Mouse (Mus musculus): ENCODE measurements at regions not wholly inside any gene's neighbourhood (a gene's known extent, or its start where the extent isn't known, plus 50 kb on each side); places are given as distances from the start of the nearest gene placed in this dataset.

DNA sequence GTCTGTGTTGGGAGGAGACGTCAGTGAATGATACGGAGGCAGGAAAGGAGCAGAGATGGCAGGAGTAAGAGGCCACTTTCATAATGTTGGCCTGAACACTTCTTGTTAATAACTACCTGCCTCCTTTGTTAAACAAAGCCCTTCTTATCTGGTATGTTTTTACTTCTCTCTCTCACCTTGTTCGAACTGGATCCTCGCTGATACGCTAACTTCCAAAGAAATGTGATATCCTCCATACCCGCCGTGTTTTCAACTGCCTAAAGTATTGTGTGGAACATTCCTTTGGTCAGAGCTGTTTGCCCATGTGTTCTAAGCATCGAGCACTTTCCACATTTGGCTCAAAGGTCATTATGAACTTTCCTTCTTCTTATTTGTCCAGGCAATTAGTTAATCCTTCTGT lies 887.8 kb upstream of the Lrrc6 start:
- CTCF ChIA-PET: no interaction called here

DNA sequence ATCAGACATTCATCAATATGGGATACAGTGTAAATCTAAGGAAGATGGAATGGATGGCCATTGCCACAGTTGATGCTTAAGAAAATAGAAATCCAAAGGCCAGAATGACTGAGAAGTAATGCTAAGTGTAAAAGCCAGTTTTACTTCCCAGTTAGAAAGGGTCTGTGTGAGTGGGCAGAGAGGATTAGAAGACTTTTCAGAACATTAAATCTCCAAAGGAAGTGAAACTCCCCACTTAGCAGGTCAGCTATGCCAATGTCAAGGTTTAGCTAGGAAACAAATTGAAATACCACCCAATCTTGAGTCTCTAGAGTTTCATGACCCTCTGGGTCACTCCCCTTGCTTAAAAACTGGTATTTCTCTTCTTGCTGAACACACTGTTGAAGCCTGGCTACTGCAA lies 886.2 kb upstream of the Lrrc6 start:
- CTCF ChIA-PET: no interaction called here

DNA sequence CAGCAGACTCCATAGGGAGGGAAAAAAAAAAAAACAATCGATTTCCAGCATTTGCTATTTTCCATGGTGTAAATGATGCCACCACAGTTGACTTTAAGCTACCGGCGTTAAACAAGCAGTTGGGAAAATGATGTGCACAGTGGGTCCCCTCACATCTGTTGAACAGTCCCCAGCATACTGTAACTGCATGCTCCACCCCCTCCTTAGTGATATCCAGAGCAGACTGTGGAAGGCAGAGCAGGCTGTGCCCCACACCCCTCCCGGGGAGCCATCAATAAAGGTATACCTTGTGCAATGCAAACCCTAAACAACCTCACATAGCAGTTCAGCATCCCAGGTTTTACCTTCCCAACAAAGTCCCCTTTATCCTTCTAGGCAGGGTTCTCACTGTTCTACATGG lies 872.9 kb upstream of the Lrrc6 start:
- CTCF ChIA-PET: interaction anchor here (0.7 kb wide), 1 partner anchor 538 kb away, joined by 9 read pairs; no protein-coding TSS in a partner anchor

DNA sequence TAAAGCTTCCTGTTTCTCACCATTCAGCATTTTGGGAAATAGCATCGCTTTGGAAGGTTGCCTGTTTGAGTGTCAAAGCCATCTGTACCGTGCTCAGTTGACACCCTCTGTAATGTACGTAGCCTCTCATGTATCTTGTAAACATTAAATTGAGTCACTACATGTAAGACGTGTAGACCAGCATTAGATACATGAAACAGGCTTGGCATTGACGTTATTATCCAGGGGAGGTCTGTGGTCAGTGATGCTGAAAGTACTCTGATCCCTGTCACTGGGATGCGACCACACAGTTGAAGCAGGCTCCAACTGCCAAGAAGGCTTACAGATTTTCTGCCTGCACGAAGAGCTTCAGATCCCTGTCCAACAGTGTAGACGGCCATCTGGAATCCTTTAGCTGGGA lies 872.3 kb upstream of the Lrrc6 start:
- CTCF ChIA-PET: interaction anchor here (0.7 kb wide), 1 partner anchor 537 kb away, joined by 9 read pairs; no protein-coding TSS in a partner anchor

DNA sequence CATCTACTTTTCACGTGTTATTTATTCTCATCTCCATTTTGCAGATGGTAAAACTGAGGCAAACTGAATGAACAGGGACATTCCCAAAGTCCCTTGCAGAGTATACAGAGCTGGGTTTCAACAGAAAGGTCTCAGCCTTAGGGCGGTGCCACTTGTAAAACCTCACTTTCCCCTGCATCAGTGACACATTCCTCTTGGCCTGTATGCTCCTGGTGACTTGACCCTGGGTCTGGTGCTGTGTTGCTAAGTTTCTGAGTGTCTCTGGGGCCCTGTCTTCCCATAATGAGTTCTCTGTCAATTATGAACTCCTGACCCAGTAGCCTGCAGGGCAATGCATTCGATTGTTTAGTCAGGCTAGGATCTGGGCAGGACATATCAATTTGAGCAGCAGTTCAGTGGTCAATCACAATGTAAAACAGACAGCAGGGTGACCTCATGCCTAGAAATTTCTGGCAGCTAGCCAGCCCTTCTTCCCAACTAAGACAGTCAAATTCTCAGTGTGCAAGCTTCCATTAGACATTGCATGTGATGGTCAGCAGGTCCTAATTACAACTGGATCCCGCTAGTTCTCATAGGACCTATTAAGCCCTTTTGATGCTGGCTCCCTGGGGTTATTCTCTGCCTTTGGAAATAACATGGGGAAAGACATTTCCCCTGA lies 863.5 kb upstream of the Lrrc6 start:
- CTCF ChIA-PET: no interaction called here

DNA sequence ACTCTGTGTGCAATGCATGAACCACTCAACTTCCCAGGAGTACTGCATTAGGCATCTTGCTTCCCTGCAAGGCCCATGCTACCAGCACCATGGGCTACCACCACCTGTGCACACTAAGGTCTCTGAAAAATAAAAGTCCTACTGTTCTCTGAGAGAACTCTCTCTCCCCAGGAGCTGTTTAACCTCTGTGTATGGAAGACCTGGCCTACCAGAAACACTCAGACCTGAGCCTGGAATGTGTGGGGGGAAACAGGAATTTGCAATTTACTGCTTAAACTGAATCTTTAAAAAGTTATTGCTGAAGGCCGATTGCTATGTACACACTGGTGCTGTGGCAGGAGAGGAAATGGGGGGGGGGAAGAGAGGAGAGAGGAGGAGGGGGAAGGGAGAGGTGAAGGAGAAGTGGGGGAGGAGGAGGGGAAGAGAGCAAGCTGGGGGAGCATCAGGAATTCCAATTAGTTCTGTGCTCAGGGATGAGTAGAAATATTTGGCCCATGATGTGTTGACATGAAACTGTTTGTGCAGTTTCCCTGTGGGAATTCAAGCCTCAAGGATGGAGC lies 860.4 kb upstream of the Lrrc6 start:
- CTCF ChIA-PET: no interaction called here

DNA sequence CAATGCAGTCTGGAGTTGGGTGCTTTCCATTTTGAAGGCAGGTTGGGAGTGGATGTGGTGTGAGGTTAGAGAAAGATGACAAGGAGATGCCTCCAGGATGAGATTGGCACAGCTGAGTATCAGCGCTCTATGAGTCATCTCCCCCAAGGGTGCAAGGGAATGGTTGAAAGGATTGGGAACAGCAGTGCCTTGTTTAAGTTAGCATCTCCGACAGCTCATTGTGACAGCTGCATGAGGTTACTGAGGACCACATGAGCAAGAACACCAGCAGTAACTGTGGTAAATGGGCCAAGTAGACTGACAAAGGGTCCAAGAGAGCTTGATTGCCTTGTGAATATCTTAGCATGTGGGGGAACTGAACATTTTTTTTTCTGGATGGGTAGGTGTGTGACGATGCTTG lies 857.2 kb upstream of the Lrrc6 start:
- CTCF ChIA-PET: no interaction called here

DNA sequence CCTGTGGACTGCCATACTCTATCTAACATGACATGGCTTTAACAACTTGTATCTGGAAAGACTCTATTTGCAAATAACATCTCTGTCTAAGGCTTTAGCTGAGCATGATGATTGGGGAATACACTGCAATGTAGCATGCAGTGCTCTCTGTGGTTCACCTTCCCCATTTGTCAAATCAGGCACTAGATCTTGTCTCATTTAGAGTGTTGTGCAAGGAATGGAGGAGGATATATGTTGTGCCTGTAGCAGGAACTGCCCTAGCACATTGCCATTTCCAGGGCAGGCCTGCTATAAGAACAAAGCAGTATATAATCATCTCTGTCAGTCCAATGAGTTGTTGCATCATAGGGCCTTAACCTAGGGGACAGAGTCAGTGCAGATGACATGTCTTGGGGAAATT lies 854.6 kb upstream of the Lrrc6 start:
- CTCF ChIA-PET: no interaction called here

DNA sequence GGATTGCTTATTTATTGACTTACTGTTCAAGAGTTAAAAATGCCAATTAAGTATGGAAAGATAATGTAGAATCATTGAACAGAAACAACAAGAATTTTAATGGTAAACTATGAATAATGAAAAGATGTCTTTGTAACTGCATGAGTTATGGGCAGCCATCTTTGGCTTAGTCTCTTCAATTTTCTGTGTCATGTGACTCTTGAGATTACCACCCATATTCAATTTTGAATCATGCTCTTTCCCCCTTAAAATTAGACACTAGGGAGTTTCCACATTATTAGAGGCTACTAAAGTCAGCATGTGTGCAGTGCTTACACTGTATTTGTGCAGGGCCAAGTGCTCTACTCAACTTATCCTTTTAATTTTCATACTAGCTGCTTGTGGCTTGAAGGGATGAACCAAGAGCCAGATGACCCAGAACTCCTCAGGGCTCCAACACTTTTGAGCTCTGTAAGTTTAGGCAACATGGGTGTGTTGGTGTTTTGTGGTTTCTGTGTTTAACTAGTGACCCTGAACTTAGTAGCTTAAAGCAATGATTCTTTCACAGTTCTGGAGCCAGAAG lies 854.0 kb upstream of the Lrrc6 start:
- CTCF ChIA-PET: no interaction called here

DNA sequence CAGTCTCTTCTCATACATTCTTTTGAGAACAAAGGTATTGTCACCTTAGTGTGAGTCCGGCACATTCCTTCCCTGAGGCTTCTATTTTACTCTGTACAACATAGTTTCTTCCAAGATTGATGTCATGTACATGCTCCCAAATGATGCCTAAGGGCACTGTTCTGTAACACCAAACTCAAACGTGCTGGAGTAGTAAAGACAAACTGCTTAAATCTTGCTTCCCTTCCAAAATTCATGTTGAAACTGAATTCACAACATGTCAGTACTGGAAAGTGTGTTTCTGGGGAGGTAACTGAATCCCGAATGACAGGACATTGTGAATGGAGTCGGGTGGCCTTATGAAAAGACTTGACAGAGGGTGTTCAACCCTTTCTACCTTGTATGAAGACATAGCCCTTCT lies 848.8 kb upstream of the Lrrc6 start:
- CTCF ChIA-PET: interaction anchor here (0.5 kb wide), 1 partner anchor 137 kb away, joined by 3 read pairs; no protein-coding TSS in a partner anchor

DNA sequence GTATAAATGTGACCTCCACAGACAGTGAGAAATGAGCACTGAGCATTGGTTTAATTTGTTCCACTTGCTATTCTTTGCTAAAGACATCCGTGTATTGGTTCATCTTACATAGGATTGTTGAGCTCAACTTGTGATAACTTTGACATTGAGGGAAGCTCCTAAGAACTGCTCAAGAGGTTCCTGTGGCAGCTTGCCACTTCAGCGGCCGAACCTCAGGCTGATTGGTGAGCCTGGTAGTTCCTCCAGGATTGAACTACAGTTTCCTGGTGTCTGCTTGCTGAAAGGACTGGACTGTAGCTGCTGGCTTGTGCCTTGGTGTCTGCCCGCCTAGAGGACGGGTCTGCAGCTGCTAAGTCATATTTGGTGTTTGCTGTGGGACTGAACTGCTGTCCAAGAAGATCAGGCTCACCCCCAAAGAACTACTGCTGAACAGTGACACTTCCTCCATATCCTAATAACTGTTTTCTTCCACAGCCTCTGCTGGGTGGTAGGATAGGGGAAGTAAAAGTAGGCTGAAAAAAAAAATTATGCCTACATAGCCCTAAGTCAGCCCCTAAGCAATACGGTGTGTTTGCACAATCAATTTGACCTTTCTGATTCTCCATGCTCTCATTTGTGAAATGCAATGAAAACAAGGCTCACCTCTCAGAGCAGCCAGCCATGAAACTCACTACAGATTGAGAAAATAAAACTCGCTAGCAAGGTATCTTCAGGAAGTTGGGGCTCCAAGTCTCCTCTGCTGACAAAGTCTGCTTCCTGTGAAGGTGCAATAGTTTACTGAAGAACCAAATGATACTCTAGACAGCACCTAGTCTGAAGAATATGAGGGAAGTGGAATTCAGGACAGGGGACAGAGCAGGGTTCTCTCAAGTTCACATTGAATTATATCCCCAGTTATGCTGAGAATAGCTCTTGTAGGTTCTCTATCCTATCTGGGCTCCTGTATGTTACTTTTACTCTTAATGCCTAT lies 844.8 kb upstream of the Lrrc6 start:
- CTCF ChIA-PET: no interaction called here

DNA sequence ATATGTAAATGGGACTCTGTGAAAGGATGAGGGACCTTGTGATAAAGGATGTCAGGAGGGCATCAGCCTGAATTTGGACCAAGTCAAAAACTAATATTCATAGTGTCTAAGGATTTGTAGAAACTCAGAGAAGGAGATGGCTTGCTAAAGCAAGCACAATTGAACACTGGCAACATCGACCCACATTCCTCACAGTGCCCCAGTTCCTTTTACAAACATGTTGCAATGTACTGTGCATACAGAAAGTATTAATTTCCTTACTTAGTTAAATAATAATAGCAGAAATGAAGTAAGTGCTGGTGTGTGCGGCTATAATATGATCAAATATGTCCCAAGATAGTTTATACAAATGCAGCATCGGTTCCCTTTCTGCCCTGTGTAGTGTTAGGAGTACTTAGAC lies 841.3 kb upstream of the Lrrc6 start:
- CTCF ChIA-PET: no interaction called here

DNA sequence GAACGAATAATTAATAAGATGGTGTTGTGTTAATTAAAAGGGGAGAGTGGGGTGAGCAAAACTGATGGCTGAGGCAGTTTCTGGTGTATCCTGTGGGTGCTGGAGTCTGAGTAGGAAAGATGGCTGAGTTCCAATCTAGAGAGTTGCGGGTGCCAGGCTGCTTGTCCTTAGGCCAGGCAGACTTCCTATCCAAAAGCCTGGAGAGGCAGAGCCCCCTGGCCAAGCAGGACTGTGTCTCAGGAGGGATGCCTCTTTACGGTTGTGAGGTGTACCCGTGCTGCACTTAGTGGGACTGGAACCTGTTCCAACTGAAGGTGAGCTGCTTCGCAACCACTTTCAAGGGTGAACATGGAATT lies 836.3 kb upstream of the Lrrc6 start:
- CTCF ChIA-PET: no interaction called here

DNA sequence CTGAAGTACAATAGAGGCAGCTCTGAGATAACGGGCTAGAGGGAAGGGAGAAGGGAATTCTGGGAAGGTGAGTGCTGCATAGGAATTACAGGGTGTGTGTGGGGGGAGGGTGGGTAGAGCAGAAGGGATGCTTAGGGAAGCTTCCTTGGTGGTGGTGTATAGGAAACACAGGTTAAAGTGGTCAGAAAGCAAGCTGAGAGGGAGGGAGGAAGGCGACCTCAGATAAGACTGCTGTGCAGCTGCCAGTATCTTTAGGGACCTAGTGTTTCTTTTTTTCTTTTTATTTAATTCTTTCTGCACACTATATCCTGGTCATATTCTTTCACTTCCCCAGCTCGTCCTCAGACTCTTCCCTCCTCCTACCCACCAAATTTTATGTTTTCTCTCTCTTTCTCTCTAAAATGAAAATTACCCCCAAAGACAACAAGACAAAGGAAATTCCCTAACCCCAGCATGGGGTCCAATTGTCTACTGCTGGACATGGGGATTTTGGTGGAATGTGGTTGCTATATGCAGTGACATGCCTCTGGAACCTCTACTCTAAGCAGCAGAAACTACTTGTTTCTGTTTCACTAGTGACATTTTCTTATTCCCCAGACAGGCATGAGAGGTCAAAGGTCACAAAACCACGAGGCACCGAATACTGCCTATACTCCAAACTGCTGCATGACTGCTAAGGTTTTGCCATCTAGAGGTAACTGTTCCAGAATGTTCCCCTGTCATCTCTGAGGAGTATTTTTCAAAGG lies 835.8 kb upstream of the Lrrc6 start:
- CTCF ChIA-PET: no interaction called here

DNA sequence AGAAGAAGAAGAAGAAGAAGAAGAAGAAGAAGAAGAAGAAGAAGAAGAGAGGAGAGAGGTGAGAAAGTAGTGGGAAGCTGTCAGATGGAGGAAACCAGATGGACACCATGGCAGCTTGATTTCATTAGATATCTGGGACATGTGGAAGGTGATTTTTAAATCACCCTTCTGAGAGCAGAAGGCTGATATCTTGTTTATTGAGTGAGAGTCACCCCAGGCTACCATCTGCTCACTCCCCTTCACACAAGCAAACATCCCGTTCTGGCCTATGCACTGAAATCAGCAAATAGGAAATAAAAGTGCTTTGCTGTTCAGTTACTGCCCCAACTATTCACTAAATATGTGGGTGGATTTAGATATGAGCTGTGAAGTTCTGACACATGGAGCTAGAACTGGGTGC lies 831.8 kb upstream of the Lrrc6 start:
- CTCF ChIA-PET: no interaction called here

DNA sequence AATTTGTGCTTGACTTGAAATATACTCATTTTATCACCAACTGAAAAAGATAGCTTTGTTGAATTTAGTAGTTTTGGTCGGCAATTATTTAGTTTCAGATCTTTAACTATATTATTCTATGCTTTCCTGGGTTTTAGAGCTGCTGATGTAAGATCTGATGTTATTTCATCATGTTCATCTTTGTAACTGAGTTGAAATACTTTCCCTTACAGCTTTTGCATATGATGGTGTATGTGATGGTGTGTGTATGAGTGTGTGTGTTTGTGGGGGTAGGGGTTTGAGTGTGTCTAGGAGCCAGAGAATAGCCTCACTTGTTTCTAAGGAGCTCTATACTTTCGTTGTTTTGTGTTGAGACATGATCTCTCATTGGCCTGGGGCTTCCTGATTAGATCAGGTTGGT lies 819.6 kb upstream of the Lrrc6 start:
- CTCF ChIA-PET: no interaction called here

DNA sequence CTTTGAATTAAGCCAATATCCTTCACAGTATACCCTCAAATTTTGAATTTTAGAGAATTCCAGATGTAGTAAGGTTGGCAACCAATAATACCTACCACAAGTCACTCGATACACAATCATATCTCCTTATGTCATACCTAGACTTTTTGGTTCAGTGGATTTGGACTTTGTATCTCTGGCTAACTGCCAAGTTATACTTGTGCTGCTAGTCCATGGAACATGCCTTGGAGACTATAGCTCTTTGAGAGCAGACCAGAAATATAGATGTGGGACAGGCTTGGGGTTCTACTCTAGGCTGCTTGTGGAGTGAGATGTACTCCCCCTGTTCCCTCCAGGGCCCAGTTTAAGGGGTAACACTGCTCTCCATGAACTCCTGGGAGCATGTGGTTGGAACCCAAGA lies 814.5 kb upstream of the Lrrc6 start:
- CTCF ChIA-PET: no interaction called here

DNA sequence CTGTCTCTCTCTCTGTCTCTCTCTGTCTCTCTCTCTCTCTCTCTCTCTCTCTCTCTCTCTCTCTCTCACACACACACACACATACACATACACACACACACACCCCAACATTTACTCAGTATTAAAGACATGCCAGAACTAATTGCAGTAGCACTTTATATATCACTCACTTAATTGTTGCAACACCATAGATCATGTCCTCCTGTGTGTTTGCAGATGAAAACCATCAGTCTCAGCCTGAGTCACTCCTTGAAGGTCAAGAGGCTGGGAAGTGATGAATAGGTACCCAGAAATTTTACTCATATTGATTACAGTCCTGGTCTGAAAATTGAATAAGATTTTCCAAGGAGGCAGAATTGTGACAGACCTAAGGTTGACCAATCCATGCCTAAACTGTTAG lies 812.9 kb upstream of the Lrrc6 start:
- CTCF ChIA-PET: no interaction called here

DNA sequence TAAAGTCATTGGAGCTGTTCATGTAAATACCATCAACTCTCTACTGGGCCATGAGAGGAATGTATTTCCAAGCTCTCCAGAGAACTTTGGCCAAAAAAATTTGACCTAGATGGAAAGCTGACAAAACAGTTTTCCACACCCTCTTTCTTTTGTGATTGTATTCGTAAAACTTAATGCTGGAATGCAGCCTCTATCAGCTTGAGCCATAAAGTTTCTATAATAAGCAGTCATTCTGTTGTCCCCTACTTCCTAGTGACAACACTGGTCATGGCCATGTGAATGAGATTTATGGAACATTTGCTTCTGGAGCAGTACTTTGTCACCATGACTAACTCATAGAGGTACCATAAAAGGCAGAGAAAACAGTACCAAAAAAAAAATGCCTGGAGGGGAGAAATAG lies 805.0 kb upstream of the Lrrc6 start:
- CTCF ChIA-PET: no interaction called here

DNA sequence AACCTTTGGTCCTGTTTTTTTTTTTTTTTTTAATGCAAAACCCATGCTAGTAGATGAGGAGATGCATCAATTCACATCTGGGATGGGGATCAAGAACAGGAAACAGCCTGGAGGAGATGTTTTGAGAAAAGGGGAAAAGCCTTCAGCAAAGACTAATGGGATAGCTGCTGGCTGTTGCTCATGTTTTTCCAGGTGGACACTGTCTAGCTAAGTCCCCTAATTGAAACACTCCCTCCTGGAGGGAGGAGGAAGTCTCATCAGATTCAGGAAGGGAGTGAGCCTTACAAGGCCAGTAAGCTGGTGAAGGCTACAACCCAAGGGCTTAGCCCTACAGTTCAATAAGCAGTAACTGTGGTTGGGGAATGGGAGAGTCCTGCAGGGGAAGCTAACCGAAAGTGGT lies 803.1 kb upstream of the Lrrc6 start:
- CTCF ChIA-PET: no interaction called here

DNA sequence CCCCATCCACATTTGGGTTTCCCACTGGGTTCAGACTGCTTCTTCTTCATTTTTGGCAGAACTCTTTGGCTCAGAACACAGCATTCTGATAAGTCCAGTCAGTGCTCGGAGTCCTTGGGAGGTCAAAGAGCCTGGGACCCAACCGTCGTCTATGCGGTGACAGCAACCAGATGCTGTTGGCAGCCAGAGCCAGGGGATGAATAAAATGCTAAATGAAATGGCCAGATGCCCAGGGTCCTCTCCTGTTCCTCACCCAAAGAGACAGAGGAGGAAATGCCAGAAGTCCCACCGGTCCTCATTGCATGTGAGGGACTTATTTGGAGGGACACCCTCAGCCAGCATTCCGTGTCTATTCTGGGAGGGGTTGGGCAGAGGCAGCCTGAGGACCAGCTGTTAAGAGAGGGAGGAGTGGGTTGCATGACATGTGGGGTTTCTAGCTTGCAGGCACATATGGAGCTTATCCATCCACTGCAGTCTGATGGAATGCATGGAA lies 801.2 kb upstream of the Lrrc6 start:
- CTCF ChIA-PET: no interaction called here

DNA sequence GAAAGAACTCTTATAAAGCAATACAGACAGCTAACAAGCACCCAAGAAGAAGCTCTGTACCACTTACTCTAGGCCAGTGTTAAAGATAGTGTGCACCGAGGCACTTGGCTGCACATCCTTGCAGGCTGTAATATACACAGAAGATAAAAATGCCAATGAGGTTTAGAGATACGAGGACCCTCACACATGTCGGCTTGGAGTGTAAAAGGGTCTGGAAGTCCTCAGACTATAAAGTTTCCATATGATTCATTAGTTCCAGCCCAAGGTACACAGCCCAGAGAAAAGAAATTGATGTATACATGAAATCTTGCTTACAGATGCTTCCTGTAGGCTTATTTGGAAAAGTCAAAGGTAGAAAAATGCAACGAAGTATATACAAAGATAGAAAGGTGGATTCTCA lies 800.3 kb upstream of the Lrrc6 start:
- CTCF ChIA-PET: interaction anchor here (0.6 kb wide), 1 partner anchor 254 kb away, joined by 5 read pairs; no protein-coding TSS in a partner anchor
